Mouse (Mus musculus) megakaryocyte, adult 5-6 weeks (primary cell): Measurements from ENCODE around the gene Braf. TPM values are rescaled to one million over a fixed set of nuclear protein-coding genes. Genes with fewer than 3 reads are reported as not detected.
"Not testable (repeated sequence)": the region's sequence is repeated elsewhere in the genome, so short reads cannot be mapped to it uniquely, and the experiment has no call there.

Source experiments
- ATAC-seq: 2 replicates; pipeline ENCODE4 v1.8.0; 2016; ENCODE audit warnings: mild to moderate bottlenecking, inconsistent platforms; ENCODE audit not compliant: poor library complexity, severe bottlenecking
- total RNA-seq, 2 experiments: library from RNA; stranded (forward) in 1 of 2; stranded (reverse) in 1 of 2; fragments of 153-499, 151-499 nt in 1 of 2; fragments of 221-1000, 200-1000 nt in 1 of 2; gene quantifications; 2 replicates each; pipeline versions ENCODE4 v1.2.3 to v1.2.4; 2015 to 2017

The Braf gene
- total RNA-seq (2015) (33.2 and 49.0 TPM in 2 replicates), total RNA-seq (2017) (18.4 and 26.0 TPM in 2 replicates)

DNA sequence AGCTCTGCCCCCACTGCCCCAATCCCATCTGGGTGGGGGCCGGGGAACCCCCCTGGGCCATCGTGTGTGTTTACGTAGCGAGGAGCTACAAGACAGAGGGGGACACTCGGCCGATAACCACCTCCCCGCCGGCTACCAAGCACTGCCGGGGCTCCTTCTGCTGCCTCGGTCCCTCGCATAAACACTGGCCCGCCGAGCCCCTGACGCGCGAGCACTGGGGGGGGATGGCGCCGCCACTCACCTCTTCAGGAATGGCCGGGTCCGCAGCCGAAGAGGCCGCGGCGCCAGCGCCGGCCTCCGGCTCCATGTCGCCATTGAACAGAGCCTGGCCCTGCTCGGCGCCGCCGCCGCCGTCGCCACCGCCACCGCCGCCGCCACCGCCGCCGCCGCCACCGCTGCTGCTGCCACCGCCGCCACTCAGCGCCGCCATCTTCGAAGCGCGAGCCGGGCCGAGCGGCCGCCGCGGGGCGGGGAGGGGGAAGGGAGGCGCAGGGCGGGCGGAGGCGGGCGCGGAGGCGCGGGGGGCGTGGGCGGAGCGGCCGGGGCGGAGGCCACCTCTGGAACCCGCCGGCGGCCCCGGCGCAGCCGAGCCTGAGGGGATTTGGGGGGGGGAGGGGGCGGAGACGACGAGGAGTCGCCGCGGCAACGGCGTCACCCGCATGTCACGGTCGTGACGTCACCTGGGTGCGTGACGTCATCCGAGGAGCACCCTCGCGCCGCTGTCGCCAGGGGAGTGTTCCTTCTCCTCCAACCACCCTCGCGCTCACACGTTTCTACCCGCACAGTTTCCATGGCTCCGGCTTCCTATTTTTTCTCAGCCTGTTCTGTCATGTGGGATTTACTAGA, at the start of gene Braf:
Gene Braf (minus strand): TSS at position 598 of the 846 bp plus-strand sequence.
- ATAC-seq, result peak; percentile 95

DNA sequence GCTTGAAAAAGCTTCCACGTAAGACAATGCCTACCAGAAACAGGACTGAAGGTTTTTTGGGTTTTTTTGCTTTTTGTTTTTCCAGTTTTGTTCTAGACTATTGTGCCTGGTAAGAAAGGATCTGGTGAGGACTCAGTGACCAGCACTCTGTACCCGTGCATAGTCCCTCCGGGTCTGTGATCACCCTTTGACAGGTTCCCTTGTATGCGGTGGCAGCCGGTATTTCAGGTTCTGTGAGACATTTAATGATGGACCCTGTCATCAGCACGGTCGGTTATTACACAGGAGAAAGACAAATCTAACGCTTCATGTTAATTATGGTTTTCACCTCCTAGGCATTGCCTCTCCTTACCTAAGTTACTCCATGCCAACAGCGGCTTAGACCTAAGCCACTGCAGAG, 49.8 kb upstream of the Braf start:
- ATAC-seq, result no peak

DNA sequence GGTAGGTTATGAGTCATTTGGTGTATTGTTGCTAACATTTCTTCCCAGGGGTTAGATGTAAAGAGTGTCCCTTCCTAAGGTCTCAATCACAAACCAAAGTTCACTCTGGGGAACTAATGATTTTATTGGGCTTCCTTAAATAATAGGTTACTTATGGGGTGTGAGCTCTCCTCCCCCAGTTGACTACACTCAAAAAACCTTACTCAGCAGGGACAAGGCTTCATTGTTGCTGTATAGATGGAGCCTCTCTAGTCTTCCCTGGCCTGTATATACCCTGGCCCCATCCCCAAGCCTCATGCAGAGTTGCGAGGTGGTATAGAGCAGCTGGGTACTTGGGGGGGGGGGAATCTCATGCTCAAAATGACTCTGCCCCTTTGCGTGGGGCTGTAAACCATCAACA, 32.0 kb upstream of the Braf start:
- no peak for ATAC-seq

DNA sequence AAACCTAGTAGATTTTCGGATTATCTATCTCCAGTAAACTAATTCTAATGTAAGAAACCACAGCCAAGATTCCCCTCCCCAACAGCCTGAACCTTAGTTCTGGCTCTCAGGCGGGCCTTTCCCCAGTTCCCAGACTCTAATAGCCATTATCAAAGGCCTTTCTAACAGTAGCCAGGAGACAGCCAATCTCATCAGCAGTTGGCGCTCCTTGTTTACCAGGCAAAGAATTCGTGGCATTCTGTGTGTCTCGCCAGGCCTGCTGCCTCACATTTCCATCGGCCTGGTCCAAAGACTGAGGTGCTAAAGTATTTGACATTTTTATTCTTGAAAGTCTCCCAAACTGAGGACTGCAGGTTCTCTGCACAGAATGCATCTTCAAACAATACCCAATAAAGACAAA, 24.6 kb upstream of the Braf start:
- ATAC-seq, result no peak

DNA sequence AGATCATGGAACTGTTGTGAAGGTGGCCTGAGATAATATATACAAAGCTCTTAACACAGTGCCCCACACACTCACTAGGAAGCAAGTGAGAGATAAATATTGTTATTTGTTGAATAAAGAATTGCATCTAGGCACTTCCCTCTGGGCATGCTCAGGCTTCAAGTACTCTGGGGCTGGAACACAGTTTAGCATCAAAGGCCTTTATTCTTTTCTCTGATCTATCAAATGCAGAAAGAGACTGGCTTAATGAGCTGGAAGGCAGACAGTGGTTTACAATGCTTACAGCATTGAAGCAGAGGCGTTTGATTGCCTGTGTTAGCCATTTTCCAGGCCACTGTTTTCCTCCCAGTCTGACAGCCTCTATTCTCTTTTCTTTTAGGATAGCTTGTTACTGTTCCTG, 21.8 kb upstream of the Braf start:
- no peak for ATAC-seq

DNA sequence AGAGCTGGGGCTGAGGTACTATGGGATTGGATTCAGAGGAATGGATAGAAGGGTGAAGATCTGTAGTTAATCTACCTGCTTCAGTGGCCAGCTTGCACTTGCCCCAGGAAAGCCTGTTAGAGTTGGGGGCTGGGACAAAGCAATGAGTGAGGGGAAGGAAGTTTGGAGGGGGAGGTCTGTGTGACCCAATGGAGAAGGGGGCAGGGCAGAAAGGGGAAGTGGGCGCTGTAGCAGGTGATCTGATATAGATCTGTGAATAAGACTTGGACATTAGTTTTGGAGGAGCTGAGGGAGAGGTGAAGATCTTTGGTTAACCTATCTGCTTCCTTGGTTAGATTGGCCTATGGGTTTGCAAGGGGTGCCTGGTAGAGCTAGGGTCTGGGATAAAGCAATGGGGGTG, 20.2 kb upstream of the Braf start:
- ATAC-seq, result peak; percentile 33

DNA sequence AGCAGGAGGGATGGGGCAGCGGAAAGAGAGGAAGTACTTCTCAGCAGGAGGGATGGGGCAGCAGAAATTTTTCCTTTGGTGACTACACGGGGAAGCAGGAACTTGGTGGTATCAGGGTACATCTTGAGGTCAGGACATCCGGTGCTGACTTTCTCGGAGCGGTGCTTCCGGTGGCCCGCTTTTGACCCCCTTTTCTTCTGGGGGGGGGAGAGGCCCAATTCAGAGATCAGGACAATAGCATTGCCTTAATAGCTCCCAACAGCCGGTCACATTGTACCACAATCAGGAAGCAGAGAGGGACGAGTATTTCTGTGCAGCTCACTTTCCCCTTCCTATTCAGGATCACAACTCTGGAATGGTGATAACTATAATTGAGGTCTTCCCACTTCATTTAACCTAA, 14.4 kb upstream of the Braf start:
- ATAC-seq, result not testable (repeated sequence)

DNA sequence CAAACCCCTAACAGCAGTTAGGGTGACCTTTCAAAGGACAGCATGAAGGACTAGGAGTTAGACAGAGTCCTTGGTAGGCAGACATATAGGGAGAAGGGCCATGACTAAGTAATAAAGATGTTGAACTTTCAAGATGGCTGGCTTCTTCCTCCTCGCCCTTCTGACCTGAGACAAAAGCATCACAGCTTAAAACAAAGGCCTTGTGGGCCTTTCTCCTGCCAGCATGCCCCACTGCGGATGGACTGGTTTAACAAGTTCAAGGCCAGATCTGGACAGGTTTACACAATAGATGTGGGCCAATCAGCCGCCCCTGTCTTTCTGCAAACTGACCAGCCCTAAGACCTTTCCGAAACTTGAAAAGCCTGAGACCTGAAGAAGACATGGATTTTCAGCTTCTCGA, 2.8 kb upstream of the Braf start:
- ATAC-seq, result no peak

DNA sequence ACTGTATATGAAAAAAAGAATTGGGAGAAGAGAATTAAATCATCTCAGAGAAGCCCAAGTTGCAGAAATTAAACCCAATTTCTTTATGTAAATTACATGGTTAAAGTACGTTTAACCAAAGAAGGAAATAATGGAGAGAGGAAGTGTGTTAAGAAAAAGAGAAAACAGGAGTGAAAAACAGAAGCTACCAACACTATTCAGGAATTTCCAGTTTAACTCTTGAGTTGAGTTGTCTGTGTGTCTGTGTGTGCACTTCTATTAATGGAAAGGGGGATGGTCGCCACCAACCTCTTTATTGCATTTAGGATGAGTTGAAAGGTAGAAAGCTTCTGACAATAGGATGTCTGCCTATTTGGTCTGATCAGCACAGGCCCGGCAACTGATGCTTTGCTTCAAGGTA, 886 bp upstream of the Braf start:
- ATAC-seq, result no peak

DNA sequence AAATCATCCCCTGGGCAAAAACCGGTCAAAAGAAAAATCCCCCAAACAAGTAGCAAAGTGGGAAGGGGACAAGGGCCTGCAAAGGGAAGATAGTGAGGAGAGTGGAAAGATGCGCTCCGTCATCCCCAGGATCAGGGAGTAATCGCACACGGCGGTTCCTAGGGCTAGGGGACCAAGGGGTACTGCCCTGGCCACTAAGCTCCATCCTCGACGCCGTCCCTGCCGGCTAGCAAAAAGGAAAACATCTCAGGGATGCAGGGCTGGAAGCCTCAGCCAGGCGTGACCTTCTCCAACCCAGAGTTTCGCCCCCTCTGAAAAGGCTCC, 759 bp downstream of the Braf start:
- ATAC-seq, result peak; percentile 25

DNA sequence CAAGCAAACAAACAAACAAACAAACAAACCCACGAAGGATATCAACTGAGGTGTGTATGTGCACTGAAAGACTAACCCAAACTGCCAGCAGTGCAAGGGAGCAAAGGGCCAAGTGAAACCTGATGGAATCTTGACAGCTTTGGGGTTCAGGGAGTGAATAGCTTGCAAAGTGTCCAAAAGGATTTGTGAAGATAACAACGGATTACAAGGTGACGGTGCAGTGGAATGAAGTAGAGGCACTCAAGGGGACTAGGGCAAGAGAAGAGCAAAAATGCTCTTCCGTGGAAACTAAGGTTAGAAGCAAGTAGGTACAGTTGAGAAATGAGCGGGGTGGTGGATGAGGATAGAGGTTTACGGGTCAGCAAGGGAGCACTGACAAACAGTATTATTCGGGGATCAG, 1.2 kb downstream of the Braf start:
- no peak for ATAC-seq

DNA sequence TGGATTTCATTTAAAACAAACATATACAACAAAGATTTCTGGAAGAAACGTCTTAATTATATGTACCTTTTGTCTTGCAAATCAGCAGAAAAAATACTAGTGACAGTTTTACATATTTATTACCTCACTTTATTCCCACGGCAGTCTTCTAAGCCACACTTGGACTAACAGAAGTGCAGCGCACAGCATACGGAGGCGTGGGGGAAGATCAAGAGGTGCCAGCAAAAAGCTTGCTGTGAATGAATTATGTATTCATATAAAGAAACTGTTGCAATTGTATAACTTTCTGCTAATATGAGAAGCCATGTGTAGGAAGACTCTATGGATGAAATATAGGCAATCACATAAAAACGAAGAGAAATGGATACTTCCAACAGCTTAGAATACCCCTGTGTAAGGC, 6.7 kb downstream of the Braf start:
- no peak for ATAC-seq

DNA sequence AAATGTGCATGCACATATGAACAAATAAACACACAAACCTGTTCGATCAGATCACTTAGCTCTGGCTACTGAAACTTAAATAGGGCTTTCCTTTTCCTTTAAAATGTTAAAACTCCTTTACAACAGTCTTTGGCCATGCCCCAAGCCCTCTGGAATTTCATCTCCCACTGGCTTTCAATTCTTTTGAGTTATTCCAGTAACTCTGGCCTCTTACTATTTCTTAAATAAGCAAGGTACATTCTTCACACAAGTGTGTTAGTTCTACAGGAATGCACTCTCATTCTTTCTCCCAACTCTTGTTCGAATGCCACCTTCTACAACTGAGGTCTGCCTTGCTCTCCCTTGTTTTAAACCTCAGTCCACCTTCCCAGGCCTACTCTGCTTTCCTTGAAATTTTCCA, 8.2 kb downstream of the Braf start:
- no peak for ATAC-seq

DNA sequence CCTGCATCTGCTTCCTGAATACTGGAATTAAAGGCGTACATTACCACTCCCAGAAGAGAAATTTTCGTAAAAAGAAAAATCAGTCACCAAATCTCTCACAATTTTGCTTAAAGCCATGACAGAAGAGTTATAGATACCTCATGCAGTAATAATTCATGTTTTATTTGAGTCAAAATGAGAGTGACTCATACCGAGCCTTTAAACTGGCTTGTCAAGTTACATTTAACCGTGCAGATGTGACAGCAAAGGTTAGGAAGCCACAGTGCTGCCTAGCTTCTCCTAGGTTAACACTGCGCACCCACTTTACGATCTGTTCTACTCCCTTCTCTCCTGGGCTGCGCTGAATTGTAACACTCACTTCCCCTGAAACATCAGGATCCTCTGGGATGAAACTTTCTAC, 10.9 kb downstream of the Braf start:
- ATAC-seq, result no peak

DNA sequence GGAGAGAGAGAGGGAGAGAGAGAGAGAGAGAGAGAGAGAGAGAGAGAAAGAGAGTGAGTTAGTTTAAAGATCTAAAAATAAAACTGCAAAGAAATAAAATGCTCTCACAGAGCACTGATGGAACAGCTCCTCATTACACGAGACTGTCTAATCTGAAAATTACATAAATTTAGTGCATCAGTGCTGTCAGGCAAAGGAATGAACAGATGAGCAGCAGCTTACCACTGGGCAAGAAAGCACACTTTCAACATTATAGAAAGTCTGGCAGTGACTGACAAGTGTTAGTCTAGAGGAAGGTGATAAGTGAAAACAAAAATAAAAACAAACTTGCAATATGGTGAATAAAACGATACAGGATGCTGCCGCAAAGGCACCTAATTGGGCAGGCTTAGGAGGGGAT, 11.9 kb downstream of the Braf start:
- no peak for ATAC-seq

DNA sequence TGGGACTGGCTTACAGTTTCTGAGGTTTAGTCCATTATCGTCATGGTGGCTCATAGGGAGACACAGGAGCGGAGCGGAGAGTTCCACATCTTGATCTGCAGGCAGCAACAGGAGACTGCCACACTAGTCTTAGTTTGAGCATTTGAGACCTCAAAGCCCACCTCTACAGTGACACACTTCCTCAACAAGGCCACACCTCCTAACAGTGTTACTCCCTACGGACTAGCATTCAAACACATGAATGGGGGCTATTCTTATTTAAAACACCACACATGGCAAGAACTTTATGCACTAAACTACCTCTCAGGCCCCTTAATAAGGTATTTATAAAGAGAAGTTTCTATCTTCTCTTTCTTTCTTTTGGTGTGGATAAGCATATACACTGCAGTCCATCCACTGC, 19.6 kb downstream of the Braf start:
- no peak for ATAC-seq

DNA sequence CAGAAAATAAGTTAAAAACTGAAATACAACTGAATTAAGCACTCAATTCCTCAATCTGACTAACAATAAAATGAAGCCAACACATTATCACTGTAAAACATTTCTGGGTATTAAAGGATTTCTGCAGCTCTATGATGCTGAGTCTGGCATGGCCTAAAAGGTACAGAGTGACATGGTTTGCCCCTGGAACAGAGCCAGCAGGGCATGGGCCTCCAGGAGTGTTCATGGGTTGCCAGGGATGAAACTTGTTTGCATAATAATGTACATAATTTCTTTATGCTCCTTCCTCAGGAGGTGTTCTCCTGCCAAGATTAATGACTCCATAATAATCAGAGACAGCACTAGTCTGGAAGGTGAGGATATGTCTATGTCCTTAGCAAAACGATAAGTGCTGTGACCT, 32.1 kb downstream of the Braf start:
- ATAC-seq, result no peak

DNA sequence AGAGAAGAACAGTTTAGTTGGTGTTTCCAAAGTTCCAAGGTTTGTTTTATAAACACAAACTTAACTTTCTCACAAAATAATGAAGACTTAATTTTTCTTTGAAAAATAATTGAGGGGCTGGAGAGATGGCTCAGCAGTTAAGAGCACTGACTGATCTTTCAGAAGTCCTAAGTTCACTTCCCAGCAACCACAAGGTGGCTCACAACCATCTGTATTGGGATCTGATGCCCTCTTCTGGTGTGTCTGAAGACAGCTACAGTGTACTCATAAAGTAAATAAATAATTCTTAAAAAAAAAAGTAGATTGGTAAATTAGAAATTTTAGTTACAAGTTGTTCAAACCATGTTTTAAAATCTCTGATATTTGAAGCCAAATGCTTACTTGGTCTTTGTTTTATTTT, 38.4 kb downstream of the Braf start:
- not testable (repeated sequence) for ATAC-seq

DNA sequence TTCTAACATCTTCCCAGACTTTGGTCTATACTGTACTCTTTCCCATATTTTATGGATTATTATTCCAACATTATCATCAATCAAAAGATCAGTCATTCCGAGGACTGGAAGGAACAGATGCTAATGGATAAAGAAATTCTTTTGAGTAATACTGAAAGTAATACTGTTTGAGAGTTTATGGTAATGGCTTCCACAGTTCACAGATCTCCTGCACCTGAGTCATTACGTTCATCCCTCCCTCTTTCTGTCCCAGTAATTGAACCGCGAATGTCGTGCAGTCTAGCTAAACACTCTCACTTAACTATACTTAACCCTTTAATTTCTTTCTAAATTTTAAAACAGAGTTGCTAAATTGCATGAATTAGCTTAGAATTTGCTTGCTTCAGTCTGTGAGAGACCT, 43.5 kb downstream of the Braf start:
- no peak for ATAC-seq

DNA sequence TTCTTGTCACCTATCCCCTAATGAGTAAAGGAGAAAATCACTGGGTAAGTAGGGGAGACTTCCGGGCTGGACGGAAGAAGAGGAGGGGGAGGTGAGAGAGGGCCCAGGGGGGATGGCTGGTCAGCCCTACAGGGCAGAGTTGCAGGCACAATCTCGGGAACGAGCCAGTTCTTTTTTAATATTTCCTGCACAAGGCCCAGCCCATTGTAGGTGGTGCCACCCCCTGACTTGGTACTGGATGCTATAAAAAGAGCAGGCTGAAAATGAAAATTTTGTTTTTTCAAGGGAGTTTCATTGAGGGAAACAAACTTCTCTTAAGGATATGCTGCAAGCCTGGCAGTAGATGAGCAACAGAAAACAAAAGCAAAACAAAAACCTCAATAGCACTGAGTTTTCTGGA, 44.7 kb downstream of the Braf start:
- ATAC-seq, result 0 out of 2 replicates have a peak, but pooled peaks have one; percentile 15

DNA sequence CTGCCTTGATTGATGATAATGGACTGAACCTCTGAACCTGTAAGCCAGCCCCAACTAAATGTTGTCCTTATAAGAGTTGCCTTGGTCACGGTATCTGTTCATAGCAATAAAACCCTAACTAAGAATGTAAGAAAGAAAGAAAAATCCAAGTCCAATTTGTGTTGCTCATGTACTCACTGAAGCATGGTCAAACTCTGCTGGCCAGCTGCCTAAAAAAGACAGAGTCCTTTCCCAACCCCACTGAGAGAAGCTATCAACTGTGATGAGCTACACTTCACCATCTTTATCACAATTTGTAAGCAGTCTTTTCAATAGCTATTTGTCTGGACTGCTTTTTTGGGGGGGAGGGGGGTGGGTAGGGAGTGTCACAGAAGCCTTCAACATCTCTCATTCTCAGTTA, 47.0 kb downstream of the Braf start:
- no peak for ATAC-seq

DNA sequence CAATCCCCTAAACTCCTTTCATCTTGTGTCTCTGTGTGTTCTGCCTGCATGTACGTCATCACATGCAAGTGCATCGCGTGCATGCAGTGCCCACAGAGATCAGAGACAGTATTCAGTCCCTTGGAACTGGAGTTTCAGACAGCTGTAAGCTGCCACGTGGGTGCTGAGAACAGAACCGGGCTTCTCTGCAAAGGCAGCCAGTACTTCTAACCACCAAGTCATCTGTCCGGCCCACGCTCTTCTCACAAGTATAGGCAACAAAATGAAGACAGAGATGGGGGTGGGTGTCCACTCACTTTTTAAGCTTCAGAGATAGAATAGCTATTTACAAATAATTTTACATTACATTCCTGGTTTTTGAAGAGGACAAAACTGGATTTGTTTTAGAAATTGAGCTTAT, 50.2 kb downstream of the Braf start:
- ATAC-seq, result no peak

DNA sequence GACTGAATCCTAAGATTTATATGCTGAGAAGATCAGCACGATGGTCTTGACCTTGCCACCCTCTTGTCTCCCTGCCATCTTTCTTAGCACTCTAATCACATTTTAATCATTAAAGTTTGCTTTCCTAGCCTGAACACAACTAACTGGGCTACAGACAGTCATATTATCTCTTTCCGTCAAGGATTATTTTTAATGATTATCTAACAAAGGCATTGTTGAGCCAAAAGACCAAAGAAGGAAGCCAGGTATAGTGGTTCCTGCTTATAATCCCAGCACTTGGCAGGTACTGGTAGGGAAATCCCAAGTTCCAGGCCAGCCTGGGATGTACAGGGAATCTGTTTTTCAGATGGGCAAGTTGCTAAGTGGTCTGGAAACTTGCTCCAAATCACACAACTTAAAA, 114.0 kb downstream of the Braf start:
- ATAC-seq, result no peak
